Mouse (Mus musculus): Measurements from ENCODE around the gene Arhgef3. TPM values are rescaled to one million over a fixed set of nuclear protein-coding genes. Genes with fewer than 3 reads are reported as not detected.

Arhgef3 gene
- total and polyA plus RNA-seq, 3 experiments: 11.1 to 27.8 (median 23.0) TPM

GRCm38 (mm10) chr14:27304408-27304807 is 189.7 kb downstream of the Arhgef3 start:
- Histone ChIP-seq H3K27ac (no peak overlapping the region), H3K36me3 (ENCODE audit: control insufficient read depth, insufficient read depth, low read length) (no peaks in the 10 kb centered on the region; the same call in 1 of the 2 replicates), H3K9ac (ENCODE audit: low read depth, low read length) (no peak overlapping the region), H3K79me2 (replicated peaks; ENCODE audit: control insufficient read depth, insufficient read depth, low read length) (no peaks in the 10 kb centered on the region; the same call in 1 of the 2 replicates), H3K4me3 (no peak overlapping the region), H3K4me1 (ENCODE audit: control insufficient read depth, insufficient read depth, low read length) (peaks cover 8% of the 10 kb centered on the region), H3K27me3 (ENCODE audit: control insufficient read depth, insufficient read depth, low read length) (no peaks in the 10 kb centered on the region)
- no peak for DNase-seq
- no peak for TF ChIP-seq CTCF (IDR thresholded peaks at IDR 0.05)
- no peak for TF ChIP-seq POLR2A (IDR thresholded peaks at IDR 0.05; ENCODE audit: insufficient read depth, low read depth, low read length)
- TF ChIP-seq EP300 (IDR thresholded peaks at IDR 0.05; ENCODE audit: insufficient read depth, low read depth, low read length): no peak
- intact Hi-C loops (cut with DNase I): no loop called here
- 79% methylated on average over 4 of the region's 4 CpGs for WGBS

- TF ChIP-seq CTCF (IDR thresholded peaks at IDR 0.05): no peak
- TF ChIP-seq POLR2A (IDR thresholded peaks at IDR 0.05; ENCODE audit: insufficient read depth, low read depth, low read length): no peak
- TF ChIP-seq EP300 (IDR thresholded peaks at IDR 0.05; ENCODE audit: insufficient read depth, low read depth, low read length): no peak
- intact Hi-C loops (cut with DNase I): no loop called here
- H3K9ac ChIP-seq (ENCODE audit: low read depth, low read length): no peak overlapping the region
- no peak overlapping the region for H3K27ac ChIP-seq
- no peaks in the 10 kb centered on the region for H3K4me1 ChIP-seq (ENCODE audit: control insufficient read depth, insufficient read depth, low read length)
- DNase-seq: no peak
- H3K79me2 ChIP-seq (replicated peaks; ENCODE audit: control insufficient read depth, insufficient read depth, low read length): no peaks in the 10 kb centered on the region; the same call in 1 of the 2 replicates
- no peaks in the 10 kb centered on the region for H3K27me3 ChIP-seq (ENCODE audit: control insufficient read depth, insufficient read depth, low read length)
- 59% methylated on average over 3 of the region's 3 CpGs for WGBS
- no peak overlapping the region for H3K4me3 ChIP-seq
- H3K36me3 ChIP-seq (ENCODE audit: control insufficient read depth, insufficient read depth, low read length): no peaks in the 10 kb centered on the region
Observed at GRCm38 (mm10) chr14:27308761-27309160, 194.1 kb downstream of the Arhgef3 start.

- WGBS: 69% methylated on average over 4 of the region's 4 CpGs
- no peaks in the 10 kb centered on the region for H3K36me3 ChIP-seq (ENCODE audit: control insufficient read depth, insufficient read depth, low read length)
- TF ChIP-seq CTCF (IDR thresholded peaks at IDR 0.05) (no peak), EP300 (IDR thresholded peaks at IDR 0.05; ENCODE audit: insufficient read depth, low read depth, low read length) (no peak), POLR2A (IDR thresholded peaks at IDR 0.05; ENCODE audit: insufficient read depth, low read depth, low read length) (no peak)
- no peak overlapping the region for H3K4me3 ChIP-seq
- DNase-seq: no peak
- H3K79me2 ChIP-seq (replicated peaks; ENCODE audit: control insufficient read depth, insufficient read depth, low read length): no peaks in the 10 kb centered on the region; the same call in 1 of the 2 replicates
- no peaks in the 10 kb centered on the region for H3K4me1 ChIP-seq (ENCODE audit: control insufficient read depth, insufficient read depth, low read length)
- intact Hi-C loops (cut with DNase I): loop anchor here (5.0 kb wide), 1 partner anchor 38 kb away; no protein-coding TSS in a partner anchor
- no peak overlapping the region for H3K9ac ChIP-seq (ENCODE audit: low read depth, low read length)
- no peaks in the 10 kb centered on the region for H3K27me3 ChIP-seq (ENCODE audit: control insufficient read depth, insufficient read depth, low read length)
- no peak overlapping the region for H3K27ac ChIP-seq
Observed at GRCm38 (mm10) chr14:27310559-27311242, 196.0 kb downstream of the Arhgef3 start.

GRCm38 (mm10) chr14:27312380-27312779 is 197.7 kb downstream of the Arhgef3 start:
- no peaks in the 10 kb centered on the region for H3K79me2 ChIP-seq (replicated peaks; ENCODE audit: control insufficient read depth, insufficient read depth, low read length)
- no peak overlapping the region for H3K4me3 ChIP-seq
- H3K27ac ChIP-seq: no peak overlapping the region
- no peak for TF ChIP-seq POLR2A (IDR thresholded peaks at IDR 0.05; ENCODE audit: insufficient read depth, low read depth, low read length)
- TF ChIP-seq EP300 (IDR thresholded peaks at IDR 0.05; ENCODE audit: insufficient read depth, low read depth, low read length): no peak
- TF ChIP-seq CTCF (IDR thresholded peaks at IDR 0.05): no peak
- 92% methylated on average over 1 of the region's 1 CpGs for WGBS
- H3K36me3 ChIP-seq (ENCODE audit: control insufficient read depth, insufficient read depth, low read length): no peaks in the 10 kb centered on the region
- intact Hi-C loops (cut with DNase I): loop anchor here (5.0 kb wide), 1 partner anchor 40 kb away; no protein-coding TSS in a partner anchor
- DNase-seq: no peak
- no peaks in the 10 kb centered on the region for H3K4me1 ChIP-seq (ENCODE audit: control insufficient read depth, insufficient read depth, low read length)
- no peaks in the 10 kb centered on the region for H3K27me3 ChIP-seq (ENCODE audit: control insufficient read depth, insufficient read depth, low read length)
- H3K9ac ChIP-seq (ENCODE audit: low read depth, low read length): no peak overlapping the region

- H3K27ac ChIP-seq: no peak overlapping the region
- no peaks in the 10 kb centered on the region for H3K27me3 ChIP-seq (ENCODE audit: control insufficient read depth, insufficient read depth, low read length)
- H3K4me1 ChIP-seq (ENCODE audit: control insufficient read depth, insufficient read depth, low read length): peaks cover 2% of the 10 kb centered on the region; the same call in 1 of the 2 replicates
- peaks cover 6% of the 10 kb centered on the region for H3K36me3 ChIP-seq (ENCODE audit: control insufficient read depth, insufficient read depth, low read length)
- H3K4me3 ChIP-seq: no peak overlapping the region
- intact Hi-C loops (cut with DNase I): no loop called here
- no peak for TF ChIP-seq CTCF (IDR thresholded peaks at IDR 0.05)
- no peak for TF ChIP-seq EP300 (IDR thresholded peaks at IDR 0.05; ENCODE audit: insufficient read depth, low read depth, low read length)
- TF ChIP-seq POLR2A (IDR thresholded peaks at IDR 0.05; ENCODE audit: insufficient read depth, low read depth, low read length): no peak
- no peaks in the 10 kb centered on the region for H3K79me2 ChIP-seq (replicated peaks; ENCODE audit: control insufficient read depth, insufficient read depth, low read length)
- DNase-seq: no peak
- 86% methylated on average over 6 of the region's 6 CpGs for WGBS
- no peak overlapping the region for H3K9ac ChIP-seq (ENCODE audit: low read depth, low read length)
Observed at GRCm38 (mm10) chr14:27315737-27316136, 201.0 kb downstream of the Arhgef3 start.

- WGBS: 73% methylated on average over 8 of the region's 8 CpGs
- Histone ChIP-seq H3K4me1 (ENCODE audit: control insufficient read depth, insufficient read depth, low read length) (peaks cover 3% of the 10 kb centered on the region; the same call in 1 of the 2 replicates), H3K36me3 (ENCODE audit: control insufficient read depth, insufficient read depth, low read length) (peaks cover 6% of the 10 kb centered on the region), H3K27me3 (ENCODE audit: control insufficient read depth, insufficient read depth, low read length) (no peaks in the 10 kb centered on the region), H3K79me2 (replicated peaks; ENCODE audit: control insufficient read depth, insufficient read depth, low read length) (no peaks in the 10 kb centered on the region), H3K9ac (ENCODE audit: low read depth, low read length) (no peak overlapping the region), H3K27ac (no peak overlapping the region), H3K4me3 (no peak overlapping the region)
- intact Hi-C loops (cut with DNase I): no loop called here
- DNase-seq: no peak
- TF ChIP-seq EP300 (IDR thresholded peaks at IDR 0.05; ENCODE audit: insufficient read depth, low read depth, low read length) (no peak), POLR2A (IDR thresholded peaks at IDR 0.05; ENCODE audit: insufficient read depth, low read depth, low read length) (no peak)
Observed at GRCm38 (mm10) chr14:27317146-27317545, 202.4 kb downstream of the Arhgef3 start.

All from heart, adult 2 months (tissue).